Mouse (Mus musculus): ENCODE data around the gene Lsg1. TPM values are rescaled to one million over a fixed set of nuclear protein-coding genes. Genes with fewer than 3 reads are reported as not detected.

Gene Lsg1
- polyA plus RNA-seq, 1 experiment from 2014 or later, result 87.0 TPM

GRCm38 (mm10) chr16:30576392-30576791 is 11.0 kb downstream of the Lsg1 start:
- no peak overlapping the region for H3K9ac ChIP-seq (replicated peaks; ENCODE audit: low read length)
- no peaks in the 10 kb centered on the region for H3K27me3 ChIP-seq (ENCODE audit: control insufficient read depth, insufficient read depth, low read length)
- WGBS, result 85% methylated on average over 1 of the region's 1 CpGs
- H3K4me1 ChIP-seq (ENCODE audit: control insufficient read depth, insufficient read depth, low read length), result no peaks in the 10 kb centered on the region
- peaks cover 11% of the 10 kb centered on the region for H3K36me3 ChIP-seq (replicated peaks; ENCODE audit: control insufficient read depth, insufficient read depth, low read depth, low read length)
- H3K4me2 ChIP-seq (ENCODE audit: low read depth, low read length), result no peak overlapping the region
- no peak overlapping the region for H3K4me3 ChIP-seq (ENCODE audit: low read depth, low read length)
- no peak for ATAC-seq (replicated peaks; ENCODE audit: insufficient number of reproducible peaks, low FRiP score, low TSS enrichment, low read depth)
- no peaks in the 10 kb centered on the region for H3K9me3 ChIP-seq (replicated peaks; ENCODE audit: control insufficient read depth, low read length)
- no peak overlapping the region for H3K27ac ChIP-seq (replicated peaks; ENCODE audit: low read depth, low read length)
- DNase-seq (ENCODE audit: low spot score), result no peak

- DNase-seq (ENCODE audit: low spot score) (no peak), ATAC-seq (replicated peaks; ENCODE audit: insufficient number of reproducible peaks, low FRiP score, low TSS enrichment, low read depth) (no peak)
- Histone ChIP-seq H3K4me2 (ENCODE audit: low read depth, low read length) (no peak overlapping the region), H3K9me3 (replicated peaks; ENCODE audit: control insufficient read depth, low read length) (no peaks in the 10 kb centered on the region), H3K27me3 (ENCODE audit: control insufficient read depth, insufficient read depth, low read length) (no peaks in the 10 kb centered on the region), H3K36me3 (replicated peaks; ENCODE audit: control insufficient read depth, insufficient read depth, low read depth, low read length) (peaks cover 15% of the 10 kb centered on the region), H3K4me1 (ENCODE audit: control insufficient read depth, insufficient read depth, low read length) (no peaks in the 10 kb centered on the region), H3K4me3 (ENCODE audit: low read depth, low read length) (no peak overlapping the region), H3K27ac (replicated peaks; ENCODE audit: low read depth, low read length) (no peak overlapping the region), H3K9ac (replicated peaks; ENCODE audit: low read length) (no peak overlapping the region)
- 90% methylated on average over 7 of the region's 7 CpGs for WGBS
Observed at GRCm38 (mm10) chr16:30575815-30576214, 11.6 kb downstream of the Lsg1 start.

GRCm38 (mm10) chr16:30572239-30572638 is 15.2 kb downstream of the Lsg1 start:
- Histone ChIP-seq H3K27me3 (ENCODE audit: control insufficient read depth, insufficient read depth, low read length) (no peaks in the 10 kb centered on the region), H3K4me1 (ENCODE audit: control insufficient read depth, insufficient read depth, low read length) (no peaks in the 10 kb centered on the region), H3K9me3 (replicated peaks; ENCODE audit: control insufficient read depth, low read length) (no peaks in the 10 kb centered on the region), H3K36me3 (replicated peaks; ENCODE audit: control insufficient read depth, insufficient read depth, low read depth, low read length) (peaks cover 22% of the 10 kb centered on the region), H3K9ac (replicated peaks; ENCODE audit: low read length) (no peak overlapping the region), H3K27ac (replicated peaks; ENCODE audit: low read depth, low read length) (no peak overlapping the region), H3K4me3 (ENCODE audit: low read depth, low read length) (no peak overlapping the region), H3K4me2 (ENCODE audit: low read depth, low read length) (no peak overlapping the region)
- DNase-seq (ENCODE audit: low spot score), result no peak
- 53% methylated on average over 4 of the region's 4 CpGs for WGBS
- no peak for ATAC-seq (replicated peaks; ENCODE audit: insufficient number of reproducible peaks, low FRiP score, low TSS enrichment, low read depth)

- no peak overlapping the region for H3K9ac ChIP-seq (replicated peaks; ENCODE audit: low read length)
- H3K4me1 ChIP-seq (ENCODE audit: control insufficient read depth, insufficient read depth, low read length), result no peaks in the 10 kb centered on the region
- H3K27ac ChIP-seq (replicated peaks; ENCODE audit: low read depth, low read length), result no peak overlapping the region
- no peaks in the 10 kb centered on the region for H3K27me3 ChIP-seq (ENCODE audit: control insufficient read depth, insufficient read depth, low read length)
- ATAC-seq (replicated peaks; ENCODE audit: insufficient number of reproducible peaks, low FRiP score, low TSS enrichment, low read depth) (no peak), DNase-seq (ENCODE audit: low spot score) (no peak)
- 92% methylated on average over 5 of the region's 5 CpGs for WGBS
- H3K9me3 ChIP-seq (replicated peaks; ENCODE audit: control insufficient read depth, low read length), result no peaks in the 10 kb centered on the region
- H3K4me3 ChIP-seq (ENCODE audit: low read depth, low read length), result no peak overlapping the region
- H3K36me3 ChIP-seq (replicated peaks; ENCODE audit: control insufficient read depth, insufficient read depth, low read depth, low read length), result peaks cover 22% of the 10 kb centered on the region
- H3K4me2 ChIP-seq (ENCODE audit: low read depth, low read length), result no peak overlapping the region
Observed at GRCm38 (mm10) chr16:30571378-30571777, 16.0 kb downstream of the Lsg1 start.

GRCm38 (mm10) chr16:30570173-30570572 is 17.2 kb downstream of the Lsg1 start:
- Histone ChIP-seq H3K36me3 (replicated peaks; ENCODE audit: control insufficient read depth, insufficient read depth, low read depth, low read length) (peaks cover 22% of the 10 kb centered on the region), H3K9ac (replicated peaks; ENCODE audit: low read length) (no peak overlapping the region), H3K4me2 (ENCODE audit: low read depth, low read length) (no peak overlapping the region), H3K4me3 (ENCODE audit: low read depth, low read length) (no peak overlapping the region), H3K27me3 (ENCODE audit: control insufficient read depth, insufficient read depth, low read length) (no peaks in the 10 kb centered on the region), H3K4me1 (ENCODE audit: control insufficient read depth, insufficient read depth, low read length) (no peaks in the 10 kb centered on the region), H3K27ac (replicated peaks; ENCODE audit: low read depth, low read length) (no peak overlapping the region), H3K9me3 (replicated peaks; ENCODE audit: control insufficient read depth, low read length) (no peaks in the 10 kb centered on the region)
- 88% methylated on average over 4 of the region's 4 CpGs for WGBS
- ATAC-seq (replicated peaks; ENCODE audit: insufficient number of reproducible peaks, low FRiP score, low TSS enrichment, low read depth) (no peak), DNase-seq (ENCODE audit: low spot score) (no peak)

GRCm38 (mm10) chr16:30565631-30566030 is 21.8 kb downstream of the Lsg1 start:
- ATAC-seq (replicated peaks; ENCODE audit: insufficient number of reproducible peaks, low FRiP score, low TSS enrichment, low read depth), result no peak
- H3K4me1 ChIP-seq (ENCODE audit: control insufficient read depth, insufficient read depth, low read length), result no peaks in the 10 kb centered on the region
- H3K4me2 ChIP-seq (ENCODE audit: low read depth, low read length), result no peak overlapping the region
- DNase-seq (ENCODE audit: low spot score), result no peak
- no peaks in the 10 kb centered on the region for H3K9me3 ChIP-seq (replicated peaks; ENCODE audit: control insufficient read depth, low read length)
- no peak overlapping the region for H3K27ac ChIP-seq (replicated peaks; ENCODE audit: low read depth, low read length)
- peaks cover 15% of the 10 kb centered on the region for H3K36me3 ChIP-seq (replicated peaks; ENCODE audit: control insufficient read depth, insufficient read depth, low read depth, low read length)
- H3K27me3 ChIP-seq (ENCODE audit: control insufficient read depth, insufficient read depth, low read length), result no peaks in the 10 kb centered on the region
- no peak overlapping the region for H3K9ac ChIP-seq (replicated peaks; ENCODE audit: low read length)
- H3K4me3 ChIP-seq (ENCODE audit: low read depth, low read length), result no peak overlapping the region
- 87% methylated on average over 6 of the region's 6 CpGs for WGBS

GRCm38 (mm10) chr16:30560601-30561000 is 26.8 kb downstream of the Lsg1 start:
- Histone ChIP-seq H3K4me2 (ENCODE audit: low read depth, low read length) (no peak overlapping the region), H3K4me1 (ENCODE audit: control insufficient read depth, insufficient read depth, low read length) (no peaks in the 10 kb centered on the region), H3K4me3 (ENCODE audit: low read depth, low read length) (no peak overlapping the region), H3K27ac (replicated peaks; ENCODE audit: low read depth, low read length) (no peak overlapping the region), H3K36me3 (replicated peaks; ENCODE audit: control insufficient read depth, insufficient read depth, low read depth, low read length) (peaks cover 10% of the 10 kb centered on the region), H3K27me3 (ENCODE audit: control insufficient read depth, insufficient read depth, low read length) (no peaks in the 10 kb centered on the region), H3K9me3 (replicated peaks; ENCODE audit: control insufficient read depth, low read length) (no peaks in the 10 kb centered on the region; the same call in 1 of the 2 replicates), H3K9ac (replicated peaks; ENCODE audit: low read length) (no peak overlapping the region)
- WGBS, result 93% methylated on average over 4 of the region's 4 CpGs
- no peak for ATAC-seq (replicated peaks; ENCODE audit: insufficient number of reproducible peaks, low FRiP score, low TSS enrichment, low read depth)
- DNase-seq (ENCODE audit: low spot score), result no peak

- Histone ChIP-seq H3K9ac (replicated peaks; ENCODE audit: low read length) (no peak overlapping the region), H3K36me3 (replicated peaks; ENCODE audit: control insufficient read depth, insufficient read depth, low read depth, low read length) (peaks cover 10% of the 10 kb centered on the region)
- WGBS, result 88% methylated on average over 5 of the region's 5 CpGs
Observed at GRCm38 (mm10) chr16:30559312-30559992, 27.9 kb downstream of the Lsg1 start.

More at GRCm38 (mm10) chr16:30559312-30559992, 27.9 kb downstream of the Lsg1 start:
- ATAC-seq (replicated peaks; ENCODE audit: insufficient number of reproducible peaks, low FRiP score, low TSS enrichment, low read depth) (no peak), DNase-seq (ENCODE audit: low spot score) (no peak)
- H3K9me3 ChIP-seq (replicated peaks; ENCODE audit: control insufficient read depth, low read length), result no peaks in the 10 kb centered on the region; the same call in 1 of the 2 replicates
- no peaks in the 10 kb centered on the region for H3K27me3 ChIP-seq (ENCODE audit: control insufficient read depth, insufficient read depth, low read length)
- no peak overlapping the region for H3K4me2 ChIP-seq (ENCODE audit: low read depth, low read length)
- no peak overlapping the region for H3K27ac ChIP-seq (replicated peaks; ENCODE audit: low read depth, low read length)
- H3K4me3 ChIP-seq (ENCODE audit: low read depth, low read length), result no peak overlapping the region
- no peaks in the 10 kb centered on the region for H3K4me1 ChIP-seq (ENCODE audit: control insufficient read depth, insufficient read depth, low read length)

Data from embryonic facial prominence, embryonic 11.5 days (tissue).